Mouse (Mus musculus) lung, postnatal 0 days (tissue): ENCODE results near the gene Tmem87b.

ENCODE experiments used
- CTCF ChIP-seq: IDR thresholded peaks from 2 replicates; pipeline ENCODE4 v1.5.1; 2016; ENCODE audit warnings: antibody characterized with exemption, mild to moderate bottlenecking
- EP300 ChIP-seq: IDR thresholded peaks from 2 replicates; pipeline ENCODE4 v1.6.1; 2016; ENCODE audit warnings: antibody characterized with exemption, mild to moderate bottlenecking, control low read depth

- no peak for TF ChIP-seq CTCF
- no peak for TF ChIP-seq EP300
Observed at GRCm38 (mm10) chr2:128796463-128796862, 21.5 kb upstream of the Tmem87b start.
